Mouse (Mus musculus) retina, adult 2 months (tissue): ENCODE measurements around the gene Bcl10.
A peak's percentile ranks its signal among the peaks of the same experiment; 100 is the strongest.
"Not testable (repeated sequence)": the region's sequence is repeated elsewhere in the genome, so short reads cannot be mapped to it uniquely, and the experiment has no call there.

ENCODE experiments used
- DNase-seq: peaks from one replicate; pipeline ENCODE4 v3.0.0-alpha.2; 2012; ENCODE audit warnings: low read depth, low spot score

Gene Bcl10

DNA sequence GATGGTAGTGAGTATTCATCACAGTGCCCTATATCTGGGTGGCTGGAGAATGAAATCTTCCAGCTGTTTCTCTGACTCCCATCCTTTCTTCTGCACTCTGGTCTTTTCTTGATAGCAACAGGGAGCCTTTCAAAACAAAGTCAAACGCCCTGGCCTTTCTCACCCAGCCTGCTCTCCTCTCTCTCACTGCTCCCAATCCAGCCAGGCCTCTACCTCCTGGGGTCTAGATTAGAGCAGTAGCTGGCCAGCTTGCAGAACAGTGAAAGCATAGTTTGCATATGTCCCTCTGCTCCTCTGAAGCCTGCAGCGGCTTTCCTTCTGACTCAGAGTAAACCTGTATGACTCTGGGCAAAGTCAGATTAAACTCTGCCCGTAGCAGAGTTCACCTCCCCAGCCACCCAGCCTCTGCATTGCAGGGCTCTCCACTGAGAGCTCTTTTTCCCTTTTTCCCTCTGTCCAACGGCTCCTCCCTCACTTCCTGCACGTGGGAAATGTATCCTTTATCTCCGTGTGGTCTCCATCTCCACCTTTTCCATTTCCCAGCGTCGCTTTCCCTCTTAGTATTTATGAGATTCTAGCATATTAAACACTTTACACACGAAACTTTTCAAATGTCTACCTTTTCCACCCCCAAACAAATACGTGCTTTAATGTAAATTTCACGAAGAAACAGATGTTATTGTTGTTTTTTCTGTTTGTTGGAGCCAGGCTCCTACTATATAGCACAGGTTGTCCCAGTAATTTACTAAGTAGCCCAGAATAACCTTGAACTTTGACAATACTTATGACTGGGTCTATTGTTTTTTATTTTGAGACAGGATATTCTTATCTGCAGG is at the start of gene Bcl10:
Gene Bcl10, plus strand, starts transcription at position 786 of the 836 bp plus-strand sequence.
- no peak for DNase-seq

GRCm38 (mm10) chr3:145873271-145873670 is 49.3 kb upstream of the Bcl10 start:
- DNase-seq: no peak

DNA sequence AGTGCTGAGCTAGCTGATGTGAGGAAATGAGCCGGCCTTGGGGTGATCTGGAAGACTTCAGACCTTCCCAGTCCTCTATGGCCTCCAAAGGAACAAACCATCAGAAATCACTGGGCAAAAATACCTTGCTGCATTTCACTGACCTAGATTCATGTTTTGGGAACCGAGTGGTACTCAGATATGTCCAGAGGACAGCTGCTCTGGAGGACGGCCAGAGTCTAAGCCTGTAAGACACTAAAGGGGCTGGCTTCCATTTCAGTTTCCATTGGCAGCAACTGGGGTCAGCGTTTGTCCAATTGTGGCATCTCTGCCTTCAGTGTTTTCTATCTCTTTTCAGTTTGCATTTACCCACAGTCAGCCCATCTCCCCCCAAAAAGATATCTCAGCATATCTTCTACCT is 48.5 kb upstream of the Bcl10 start:
- DNase-seq: no peak

DNA sequence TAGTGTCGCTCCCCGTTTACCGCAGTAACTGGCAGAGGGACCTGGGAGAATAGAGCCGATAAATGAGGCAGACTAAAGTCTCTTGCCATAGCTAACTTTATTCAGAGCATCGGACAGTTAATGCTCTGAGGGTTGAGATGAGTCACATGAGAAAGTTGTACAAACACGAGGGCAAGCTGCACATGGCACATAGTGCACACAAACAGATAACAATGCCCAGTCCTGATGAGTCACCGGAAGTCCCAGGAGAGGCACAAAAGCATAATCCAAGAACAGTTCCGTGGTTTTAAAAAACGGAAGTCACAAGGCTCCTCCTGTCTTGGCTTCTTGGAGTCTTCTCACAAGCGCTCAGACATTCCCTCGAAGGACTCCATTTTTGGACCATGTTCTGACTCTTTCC is 46.5 kb upstream of the Bcl10 start:
- DNase-seq: no peak

DNA sequence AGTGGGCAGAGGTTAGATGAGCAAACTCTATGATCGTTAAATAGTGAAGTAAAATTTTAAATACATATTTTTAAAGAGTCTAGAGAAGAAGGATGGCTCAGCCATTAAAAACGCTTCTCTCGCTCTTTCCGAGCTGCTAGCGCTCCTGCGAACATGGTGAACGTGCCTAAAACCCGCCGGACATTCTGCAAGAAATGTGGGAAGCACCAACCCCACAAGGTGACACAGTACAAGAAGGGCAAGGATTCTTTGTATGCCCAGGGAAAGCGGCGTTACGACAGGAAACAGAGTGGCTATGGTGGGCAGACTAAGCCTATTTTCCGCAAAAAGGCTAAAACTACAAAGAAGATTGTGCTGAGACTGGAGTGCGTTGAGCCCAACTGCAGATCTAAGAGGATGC is 43.7 kb upstream of the Bcl10 start:
- DNase-seq: not testable (repeated sequence)

DNA sequence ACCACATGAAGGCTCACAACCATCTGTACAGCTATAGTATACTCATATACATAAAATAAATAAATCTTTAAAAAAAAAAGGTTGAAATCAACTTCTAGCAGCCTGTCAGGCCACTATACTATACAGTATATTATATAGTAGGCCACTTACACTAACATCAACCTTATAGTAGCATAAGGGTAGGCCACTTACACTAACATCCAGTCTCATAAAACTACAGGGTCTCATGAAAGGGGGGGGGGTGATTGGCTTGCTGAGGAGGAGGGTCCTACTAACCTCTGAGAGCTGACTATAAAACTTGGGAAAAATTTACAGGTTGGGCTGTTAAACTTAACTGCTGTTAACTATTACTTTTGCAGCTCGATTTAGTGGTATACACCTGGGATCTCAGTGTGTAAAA is 42.3 kb upstream of the Bcl10 start:
- DNase-seq: no peak

GRCm38 (mm10) chr3:145882076-145882874 is 40.3 kb upstream of the Bcl10 start:
- no peak for DNase-seq

DNA sequence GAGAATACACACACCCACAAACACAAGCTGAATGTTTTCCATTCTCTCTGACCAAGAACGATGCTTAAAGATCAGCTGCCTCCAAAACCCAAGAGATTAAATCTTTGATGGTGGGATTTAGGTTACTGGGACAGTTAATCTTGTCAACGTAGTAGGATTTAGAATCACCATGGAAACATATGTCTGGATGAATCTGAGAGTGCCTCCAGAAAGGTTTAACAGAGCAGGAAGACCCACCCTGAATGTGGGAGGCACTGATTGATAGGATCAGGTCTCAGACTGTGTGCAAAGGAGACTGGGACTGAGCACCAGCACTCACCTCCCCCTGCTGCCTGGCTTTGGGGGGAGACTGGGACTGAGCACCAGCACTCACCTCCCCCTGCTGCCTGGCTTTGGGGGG is 39.4 kb upstream of the Bcl10 start:
- DNase-seq: no peak

DNA sequence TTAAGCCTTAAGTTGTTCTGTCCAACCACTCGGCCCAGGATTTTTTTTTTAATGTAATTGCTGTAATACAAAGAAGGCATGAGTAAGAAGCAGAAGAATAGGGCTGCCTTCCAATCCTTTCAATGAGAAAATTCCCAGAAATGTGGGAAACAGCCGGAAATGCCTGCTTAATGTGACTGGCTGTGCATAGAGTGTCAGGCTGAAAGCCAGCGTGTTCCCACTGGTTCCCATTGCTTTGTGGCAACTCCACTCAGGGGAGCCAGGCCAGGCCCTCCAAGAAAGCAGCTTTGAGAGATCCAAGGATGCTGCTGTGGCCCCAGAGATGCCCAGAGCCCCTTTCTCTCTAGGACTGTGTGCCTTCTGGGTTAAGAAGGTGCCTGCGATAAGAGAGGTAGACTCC is 37.2 kb upstream of the Bcl10 start:
- no peak for DNase-seq

DNA sequence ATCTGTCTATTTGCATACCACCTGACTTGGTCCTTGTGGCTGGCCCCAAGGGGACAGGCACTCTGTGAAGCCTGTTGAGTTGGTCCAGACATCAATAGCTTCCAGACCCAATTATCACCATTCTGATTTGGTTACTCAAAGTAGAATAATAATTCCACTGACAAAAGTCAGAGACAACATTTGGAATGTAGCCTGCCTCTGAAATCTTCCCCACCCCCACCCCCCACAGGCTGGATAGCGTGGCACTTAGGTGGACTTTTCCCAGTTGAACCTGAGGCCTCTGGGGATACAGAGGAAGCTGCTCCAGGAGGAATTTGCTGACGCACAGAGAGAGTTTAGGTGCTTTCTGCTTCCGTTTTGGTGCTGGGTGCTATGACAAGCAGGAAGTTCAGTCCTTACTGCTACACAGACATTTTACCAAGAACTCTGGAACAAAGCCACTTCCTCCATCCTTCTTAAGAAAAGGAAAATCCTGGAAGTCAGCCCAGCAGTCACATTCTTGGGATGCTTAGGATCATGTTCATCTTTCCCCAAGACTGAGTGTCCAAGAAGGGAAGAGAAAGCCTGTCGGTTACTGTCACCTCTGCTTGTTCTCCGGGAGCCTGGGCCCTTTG is 36.6 kb upstream of the Bcl10 start:
- DNase-seq: no peak

GRCm38 (mm10) chr3:145887430-145887971 is 35.1 kb upstream of the Bcl10 start:
- DNase-seq: no peak

DNA sequence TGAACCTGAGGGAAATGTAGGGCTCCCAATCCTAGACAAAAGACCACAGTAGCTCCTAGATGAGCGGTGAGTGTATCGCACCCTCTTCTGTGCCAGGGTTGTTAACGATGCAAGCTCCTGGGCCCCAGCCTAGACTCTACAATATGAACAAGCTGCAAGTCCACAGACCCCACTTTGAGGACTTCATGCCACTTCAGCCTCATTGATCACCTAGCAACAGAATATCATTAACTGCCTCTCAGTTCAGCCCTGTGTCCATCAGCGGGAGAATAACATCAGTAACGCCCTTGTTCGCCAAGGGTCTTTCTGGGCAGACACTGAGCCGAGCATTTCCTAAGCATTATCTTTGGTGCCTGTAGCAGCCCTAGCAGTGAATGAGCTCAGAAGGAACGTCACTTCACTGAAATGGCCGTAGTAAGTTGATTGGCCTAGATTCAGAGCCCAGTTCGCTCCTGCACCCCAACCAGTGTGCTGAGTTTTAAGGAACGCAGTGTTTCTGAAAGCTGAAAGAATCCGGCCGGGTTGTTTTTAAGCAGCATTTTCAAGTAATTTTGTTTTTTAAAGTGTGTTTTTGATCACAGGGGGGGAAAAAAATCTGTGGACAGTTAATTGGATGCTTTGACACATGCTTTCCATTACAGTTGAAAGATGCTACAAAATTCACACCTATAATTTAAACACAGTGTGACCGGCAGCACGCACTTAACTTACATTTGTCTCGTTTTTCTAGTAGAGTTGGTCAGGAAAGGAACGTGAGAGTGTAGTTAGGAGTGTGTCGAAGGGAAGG is 32.1 kb upstream of the Bcl10 start:
- DNase-seq: no peak

GRCm38 (mm10) chr3:145892451-145892850 is 30.2 kb upstream of the Bcl10 start:
- no peak for DNase-seq

- DNase-seq: no peak
Observed at GRCm38 (mm10) chr3:145894131-145894530, 28.5 kb upstream of the Bcl10 start.

DNA sequence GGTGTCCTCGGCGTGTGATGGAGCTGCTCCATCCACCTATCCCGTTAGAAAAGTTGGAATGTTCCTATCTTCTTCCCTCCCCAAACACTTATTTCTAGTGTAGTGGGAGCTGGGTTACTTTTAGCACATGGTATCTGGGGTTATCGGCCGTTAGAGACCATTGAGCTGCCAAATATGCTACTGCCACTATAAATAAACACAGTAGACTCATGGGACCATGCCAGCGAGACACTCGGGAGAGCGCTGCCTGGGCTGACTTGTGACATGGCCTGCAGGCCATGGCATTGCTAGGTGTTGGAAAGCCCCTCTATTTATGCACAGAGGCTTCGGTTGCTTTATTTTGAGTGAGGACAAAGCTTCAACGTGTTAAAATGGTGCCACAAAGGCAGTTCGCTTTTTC is 24.9 kb upstream of the Bcl10 start:
- DNase-seq: no peak

DNA sequence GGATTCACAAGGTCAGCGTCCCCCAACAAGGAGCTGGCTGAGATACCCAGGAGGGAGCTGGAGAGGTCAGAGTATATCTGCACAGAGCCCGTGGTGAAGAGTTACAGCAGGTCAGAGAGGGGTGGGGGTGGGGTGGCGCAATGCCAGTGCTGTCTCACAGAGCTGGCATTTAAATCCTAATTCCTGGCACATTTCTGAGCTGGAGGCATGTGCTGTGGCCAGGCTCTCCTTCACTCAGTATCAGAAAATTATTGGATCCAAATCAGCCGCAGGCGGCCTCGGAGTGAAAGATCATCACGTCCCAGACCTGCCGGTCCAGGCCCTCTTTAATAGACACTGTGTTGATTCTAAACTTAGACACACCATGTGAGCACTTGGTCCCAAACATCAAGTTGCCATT is 22.8 kb upstream of the Bcl10 start:
- no peak for DNase-seq

- no peak for DNase-seq
Observed at GRCm38 (mm10) chr3:145903530-145903929, 19.1 kb upstream of the Bcl10 start.

GRCm38 (mm10) chr3:145904850-145905776 is 17.5 kb upstream of the Bcl10 start:
- peak; percentile 32 for DNase-seq

GRCm38 (mm10) chr3:145906582-145906981 is 16.0 kb upstream of the Bcl10 start:
- no peak for DNase-seq

DNA sequence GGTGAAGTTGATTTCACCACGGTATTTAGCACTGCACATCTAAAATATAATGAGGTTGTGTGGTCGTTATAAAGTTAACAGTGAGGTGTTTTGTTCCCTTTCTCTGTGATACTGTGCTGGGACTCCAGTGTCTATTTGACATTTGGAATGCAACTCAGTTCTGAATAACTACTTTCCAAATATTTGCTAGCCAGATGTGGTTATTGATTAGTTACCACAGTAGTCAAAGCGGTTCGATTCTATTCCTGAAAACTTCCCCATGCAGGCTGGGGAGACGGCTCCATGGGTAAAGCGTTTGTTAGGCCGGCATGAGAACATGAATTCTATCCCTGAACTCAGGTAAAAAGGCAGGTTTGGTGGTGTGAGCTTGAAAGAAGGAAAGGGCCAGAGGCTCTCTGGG is 10.1 kb upstream of the Bcl10 start:
- no peak for DNase-seq
